Mouse (Mus musculus): ENCODE measurements around the gene Ahnak. TPM values are rescaled to one million over a fixed set of nuclear protein-coding genes. Genes with fewer than 3 reads are reported as not detected.
A peak's percentile ranks its signal among the peaks of the same experiment; 100 is the strongest.

Ahnak gene
- polyA plus RNA-seq, 1 experiment from 2014 or later: 5.0 TPM

- Histone ChIP-seq H3K27ac (no peak overlapping the region), H3K9me3 (no peaks in the 10 kb centered on the region), H3K4me3 (no peak overlapping the region), H3K27me3 (replicated peaks) (no peaks in the 10 kb centered on the region), H3K4me1 (0 out of 2 replicates have a peak, but pooled peaks cover 3% of the 10 kb centered on the region), H3K4me2 (replicated peaks) (no peak overlapping the region), H3K9ac (no peak overlapping the region), H3K36me3 (no peaks in the 10 kb centered on the region)
- 76% methylated on average over 4 of the region's 4 CpGs for WGBS
- no peak for ATAC-seq (ENCODE audit: low FRiP score, low read depth)
These were observed 114.9 kb downstream of the Ahnak start for GRCm38 (mm10) chr19:9103986-9104385.

GRCm38 (mm10) chr19:9105101-9105685 is 116.1 kb downstream of the Ahnak start:
- Histone ChIP-seq H3K36me3 (no peaks in the 10 kb centered on the region), H3K27me3 (replicated peaks) (no peaks in the 10 kb centered on the region), H3K9ac (no peak overlapping the region), H3K27ac (no peak overlapping the region), H3K4me2 (replicated peaks) (no peak overlapping the region), H3K4me1 (0 out of 2 replicates have a peak, but pooled peaks cover 3% of the 10 kb centered on the region), H3K9me3 (no peaks in the 10 kb centered on the region), H3K4me3 (no peak overlapping the region)
- WGBS: 64% methylated on average over 3 of the region's 3 CpGs
- no peak for ATAC-seq (ENCODE audit: low FRiP score, low read depth)

GRCm38 (mm10) chr19:9106096-9106495 is 117.0 kb downstream of the Ahnak start:
- WGBS: 78% methylated on average over 5 of the region's 5 CpGs

DNA sequence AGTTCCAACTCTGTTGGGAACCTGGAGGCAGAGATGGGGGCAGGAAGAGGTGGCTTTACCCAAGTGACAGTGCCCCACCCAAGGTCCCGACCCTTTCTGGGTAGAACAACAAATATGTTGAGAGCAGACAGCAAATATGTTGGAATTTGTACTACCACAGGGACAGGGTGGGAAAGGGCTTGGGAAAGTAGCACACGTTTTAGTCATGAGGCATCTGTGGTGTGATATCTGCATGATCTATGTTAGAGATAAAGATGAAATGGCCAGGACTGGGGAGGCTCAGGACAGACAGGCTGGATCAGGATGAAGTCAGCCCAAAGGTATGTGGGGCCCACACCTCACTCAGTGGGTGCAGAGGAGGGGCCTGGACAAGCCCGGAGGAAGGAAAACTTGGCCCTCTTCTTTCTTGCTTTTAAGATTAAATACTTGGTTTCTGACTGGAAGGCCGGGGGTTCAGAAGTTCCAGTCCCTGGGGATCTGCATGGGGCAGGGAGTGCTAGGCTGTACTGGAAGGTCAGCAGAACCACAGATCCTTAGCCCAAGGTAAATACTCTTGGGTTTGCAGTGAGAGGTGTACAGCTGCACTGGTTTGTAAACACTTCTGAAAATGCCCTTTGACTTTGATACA is 117.8 kb downstream of the Ahnak start:
- H3K27me3 ChIP-seq (replicated peaks): no peaks in the 10 kb centered on the region
- 0 out of 2 replicates have a peak, but pooled peaks cover 3% of the 10 kb centered on the region for H3K4me1 ChIP-seq
- H3K4me2 ChIP-seq (replicated peaks): no peak overlapping the region
- WGBS: 60% methylated on average over 4 of the region's 4 CpGs
- no peak overlapping the region for H3K27ac ChIP-seq
- H3K9ac ChIP-seq: no peak overlapping the region
- no peak overlapping the region for H3K4me3 ChIP-seq
- H3K36me3 ChIP-seq: no peaks in the 10 kb centered on the region
- H3K9me3 ChIP-seq: no peaks in the 10 kb centered on the region
- no peak for ATAC-seq (ENCODE audit: low FRiP score, low read depth)

More at GRCm38 (mm10) chr19:9106096-9106495, 117.0 kb downstream of the Ahnak start:
- Histone ChIP-seq H3K9me3 (no peaks in the 10 kb centered on the region), H3K4me1 (0 out of 2 replicates have a peak, but pooled peaks cover 3% of the 10 kb centered on the region), H3K27me3 (replicated peaks) (no peaks in the 10 kb centered on the region), H3K4me2 (replicated peaks) (no peak overlapping the region), H3K9ac (no peak overlapping the region), H3K4me3 (no peak overlapping the region), H3K27ac (no peak overlapping the region), H3K36me3 (no peaks in the 10 kb centered on the region)
- no peak for ATAC-seq (ENCODE audit: low FRiP score, low read depth)

GRCm38 (mm10) chr19:9107379-9107755 is 118.3 kb downstream of the Ahnak start:
- 67% methylated on average over 1 of the region's 1 CpGs for WGBS
- H3K27ac ChIP-seq: no peak overlapping the region
- no peak for ATAC-seq (ENCODE audit: low FRiP score, low read depth)

DNA sequence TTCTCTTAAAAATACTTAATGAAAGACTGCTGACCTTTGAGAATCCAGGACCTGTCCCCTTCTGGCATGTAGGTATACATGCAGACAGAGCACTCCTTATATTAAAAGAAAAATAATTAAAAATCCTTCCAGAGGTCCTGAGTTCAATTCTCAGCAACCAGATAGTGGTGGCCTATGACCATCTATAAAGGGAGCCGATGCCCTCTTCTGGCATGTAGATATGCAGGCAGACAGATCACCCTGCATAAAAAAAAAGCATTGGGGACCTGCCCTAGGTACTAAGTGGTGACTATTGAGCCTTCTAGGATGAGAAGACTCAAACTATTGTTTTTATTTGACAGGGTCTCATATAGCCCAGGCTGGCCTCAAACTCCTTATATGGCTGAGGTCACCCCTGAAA is 119.5 kb downstream of the Ahnak start:
- Histone ChIP-seq H3K27me3 (replicated peaks) (no peaks in the 10 kb centered on the region), H3K36me3 (0 out of 2 replicates have a peak, but pooled peaks cover 2% of the 10 kb centered on the region), H3K4me2 (replicated peaks) (no peak overlapping the region), H3K9me3 (no peaks in the 10 kb centered on the region), H3K4me3 (no peak overlapping the region), H3K9ac (no peak overlapping the region), H3K27ac (no peak overlapping the region), H3K4me1 (0 out of 2 replicates have a peak, but pooled peaks cover 3% of the 10 kb centered on the region)
- 82% methylated on average over 1 of the region's 1 CpGs for WGBS
- no peak for ATAC-seq (ENCODE audit: low FRiP score, low read depth)

More at GRCm38 (mm10) chr19:9107379-9107755, 118.3 kb downstream of the Ahnak start:
- no peaks in the 10 kb centered on the region for H3K36me3 ChIP-seq
- H3K9me3 ChIP-seq: no peaks in the 10 kb centered on the region
- H3K9ac ChIP-seq: no peak overlapping the region
- no peaks in the 10 kb centered on the region for H3K27me3 ChIP-seq (replicated peaks)
- no peak overlapping the region for H3K4me2 ChIP-seq (replicated peaks)
- 0 out of 2 replicates have a peak, but pooled peaks cover 3% of the 10 kb centered on the region for H3K4me1 ChIP-seq
- H3K4me3 ChIP-seq: no peak overlapping the region

GRCm38 (mm10) chr19:9110182-9110869 is 121.2 kb downstream of the Ahnak start:
- Histone ChIP-seq H3K4me1 (0 out of 2 replicates have a peak, but pooled peaks cover 3% of the 10 kb centered on the region), H3K27me3 (replicated peaks) (no peaks in the 10 kb centered on the region), H3K4me2 (replicated peaks) (no peak overlapping the region), H3K36me3 (0 out of 2 replicates have a peak, but pooled peaks cover 3% of the 10 kb centered on the region), H3K4me3 (no peak overlapping the region), H3K9me3 (no peaks in the 10 kb centered on the region), H3K9ac (no peak overlapping the region), H3K27ac (no peak overlapping the region)
- ATAC-seq (ENCODE audit: low FRiP score, low read depth): peak; percentile 81
- 57% methylated on average over 4 of the region's 4 CpGs for WGBS

GRCm38 (mm10) chr19:9112043-9112442 is 123.0 kb downstream of the Ahnak start:
- Histone ChIP-seq H3K27ac (no peak overlapping the region), H3K4me1 (no peaks in the 10 kb centered on the region), H3K9me3 (no peaks in the 10 kb centered on the region), H3K36me3 (peaks cover 3% of the 10 kb centered on the region; the same call in 1 of the 2 replicates), H3K27me3 (replicated peaks) (no peaks in the 10 kb centered on the region), H3K9ac (no peak overlapping the region), H3K4me2 (replicated peaks) (no peak overlapping the region), H3K4me3 (no peak overlapping the region)
- WGBS: 68% methylated on average over 8 of the region's 8 CpGs
- no peak for ATAC-seq (ENCODE audit: low FRiP score, low read depth)

GRCm38 (mm10) chr19:9116268-9116667 is 127.2 kb downstream of the Ahnak start:
- WGBS: 85% methylated on average over 4 of the region's 4 CpGs
- no peak overlapping the region for H3K9ac ChIP-seq
- H3K27me3 ChIP-seq (replicated peaks): no peaks in the 10 kb centered on the region
- no peaks in the 10 kb centered on the region for H3K9me3 ChIP-seq
- ATAC-seq (ENCODE audit: low FRiP score, low read depth): no peak
- no peaks in the 10 kb centered on the region for H3K4me1 ChIP-seq
- H3K36me3 ChIP-seq: peaks cover 3% of the 10 kb centered on the region; the same call in 1 of the 2 replicates
- no peak overlapping the region for H3K27ac ChIP-seq
- H3K4me2 ChIP-seq (replicated peaks): no peak overlapping the region
- no peak overlapping the region for H3K4me3 ChIP-seq

DNA sequence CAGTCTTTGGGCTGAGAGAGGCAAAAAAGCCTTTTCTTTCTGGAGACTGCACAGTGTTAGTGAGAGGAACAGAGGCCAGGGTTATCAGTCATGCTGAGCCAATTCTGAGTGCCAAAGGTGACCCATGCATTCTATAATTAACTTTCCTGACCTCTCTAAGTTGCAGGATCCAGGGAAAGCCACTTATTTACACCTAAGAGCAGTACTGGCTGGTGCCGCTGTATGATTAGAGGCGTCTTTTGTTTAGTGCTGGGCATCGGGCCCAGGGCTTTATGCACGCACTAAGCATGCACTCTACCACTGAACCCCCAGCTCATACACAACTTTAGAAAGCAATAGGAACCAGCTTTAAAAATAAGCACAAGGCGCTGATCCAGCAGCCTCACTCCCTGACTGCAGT is 128.2 kb downstream of the Ahnak start:
- no peak overlapping the region for H3K9ac ChIP-seq
- no peak overlapping the region for H3K27ac ChIP-seq
- H3K4me3 ChIP-seq: no peak overlapping the region
- H3K4me1 ChIP-seq: no peaks in the 10 kb centered on the region
- H3K9me3 ChIP-seq: no peaks in the 10 kb centered on the region
- H3K36me3 ChIP-seq: peaks cover 3% of the 10 kb centered on the region; the same call in 1 of the 2 replicates
- no peaks in the 10 kb centered on the region for H3K27me3 ChIP-seq (replicated peaks)
- 90% methylated on average over 5 of the region's 5 CpGs for WGBS
- no peak for ATAC-seq (ENCODE audit: low FRiP score, low read depth)
- H3K4me2 ChIP-seq (replicated peaks): no peak overlapping the region

DNA sequence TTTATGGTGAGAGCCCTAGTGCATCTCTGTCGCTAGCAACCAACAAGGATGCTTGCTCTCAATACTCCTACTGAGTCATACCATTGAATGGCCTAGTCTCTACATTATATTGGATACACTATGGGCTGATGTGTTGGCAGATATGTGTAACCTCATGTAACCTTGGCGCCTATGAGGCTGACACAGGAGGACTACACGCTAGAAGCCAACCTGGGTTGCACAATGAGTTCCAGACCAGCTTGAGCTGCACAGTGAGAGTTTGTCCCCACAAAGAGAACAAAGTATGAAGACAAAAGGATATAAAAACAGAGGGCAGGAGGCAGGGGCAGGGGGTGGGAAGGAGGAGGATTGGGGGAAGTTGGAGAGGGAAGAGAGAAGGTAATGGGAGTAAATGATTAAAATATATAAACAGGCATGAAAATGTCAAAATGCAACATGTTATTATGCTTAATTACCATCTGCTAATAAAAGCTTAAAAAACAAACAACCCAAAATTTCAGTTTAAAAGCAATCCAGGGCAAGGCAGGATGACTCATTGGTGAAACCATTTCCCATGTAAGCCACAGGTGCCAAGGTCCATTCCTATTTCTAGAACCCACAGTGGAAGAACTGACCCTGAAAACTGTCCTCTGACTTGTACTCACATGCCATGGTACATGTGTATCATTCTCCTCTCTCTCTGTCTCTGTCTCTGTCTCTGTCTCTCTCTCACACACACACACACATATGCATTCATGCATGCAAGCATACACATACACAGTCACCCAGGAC is 130.8 kb downstream of the Ahnak start:
- no peak for ATAC-seq (ENCODE audit: low FRiP score, low read depth)
- H3K27ac ChIP-seq: no peak overlapping the region
- H3K4me1 ChIP-seq: no peaks in the 10 kb centered on the region
- 90% methylated on average over 3 of the region's 3 CpGs for WGBS
- H3K4me2 ChIP-seq (replicated peaks): no peak overlapping the region
- H3K9me3 ChIP-seq: no peaks in the 10 kb centered on the region
- no peaks in the 10 kb centered on the region for H3K27me3 ChIP-seq (replicated peaks)
- no peaks in the 10 kb centered on the region; the same call in 1 of the 2 replicates for H3K36me3 ChIP-seq
- no peak overlapping the region for H3K4me3 ChIP-seq
- no peak overlapping the region for H3K9ac ChIP-seq

- 95% methylated on average over 1 of the region's 1 CpGs for WGBS
- H3K4me3 ChIP-seq: no peak overlapping the region
- no peak for ATAC-seq (ENCODE audit: low FRiP score, low read depth)
- H3K9ac ChIP-seq: no peak overlapping the region
- H3K4me1 ChIP-seq: no peaks in the 10 kb centered on the region
- no peaks in the 10 kb centered on the region for H3K27me3 ChIP-seq (replicated peaks)
- no peak overlapping the region for H3K4me2 ChIP-seq (replicated peaks)
- H3K36me3 ChIP-seq: no peaks in the 10 kb centered on the region
- H3K9me3 ChIP-seq: no peaks in the 10 kb centered on the region
- no peak overlapping the region for H3K27ac ChIP-seq
These were observed 133.3 kb downstream of the Ahnak start for GRCm38 (mm10) chr19:9122390-9122789.

Measured in neural tube, embryonic 12.5 days (tissue).